Mouse (Mus musculus) midbrain, embryonic 10.5 days (tissue): ENCODE data around the gene Prr3. TPM values are rescaled to one million over a fixed set of nuclear protein-coding genes. Genes with fewer than 3 reads are reported as not detected.
A peak's percentile ranks its signal among the peaks of the same experiment; 100 is the strongest.

Experiments
- DNase-seq: peaks from one replicate; pipeline ENCODE4 v3.0.0-alpha.2; 2017; ENCODE audit warnings: low spot score
- H3K27ac ChIP-seq: fragments of 300-500 bp; sonication (generic); replicated peaks from 2 replicates; pipeline ENCODE4 v1.5.1; 2016; ENCODE audit warnings: mild to moderate bottlenecking
- H3K27me3 ChIP-seq: fragments of 300-500 bp; sonication (generic); 2 replicates; pipeline ENCODE4 v1.6.1; 2016; ENCODE audit warnings: low read depth, mild to moderate bottlenecking; ENCODE audit not compliant: poor library complexity, severe bottlenecking
- H3K36me3 ChIP-seq: fragments of 300-500 bp; sonication (generic); 2 replicates; pipeline ENCODE4 v1.6.1; 2016; ENCODE audit warnings: mild to moderate bottlenecking, moderate library complexity
- H3K4me1 ChIP-seq: fragments of 300-500 bp; sonication (generic); 2 replicates; pipeline ENCODE4 v1.6.1; 2016
- H3K4me3 ChIP-seq: fragments of 300-500 bp; sonication (generic); 2 replicates; pipeline ENCODE4 v1.5.1; 2016; ENCODE audit warnings: mild to moderate bottlenecking, moderate library complexity
- H3K9me3 ChIP-seq: fragments of 300-500 bp; sonication (generic); replicated peaks from 2 replicates; pipeline ENCODE4 v1.6.1; 2016; ENCODE audit warnings: mild to moderate bottlenecking
- WGBS: fragments of 180-500 bp; shearing (Covaris S2); methylation state at CpG from one replicate; pipeline ENCODE4 v1.1.7; 2016; 5-methylcytosine and 5-hydroxymethylcytosine counted together
- polyA plus RNA-seq: library from polyadenylated mRNA; unstranded; fragments of >200 nt; fragmentation: Nextera tagmentation; extraction: Ambion mirVana; gene quantifications from 2 replicates; pipeline ENCODE4 v1.2.1, GENCODE M21; 2016

The Prr3 gene
- 45.3 and 50.1 TPM in 2 replicates for polyA plus RNA-seq

DNA sequence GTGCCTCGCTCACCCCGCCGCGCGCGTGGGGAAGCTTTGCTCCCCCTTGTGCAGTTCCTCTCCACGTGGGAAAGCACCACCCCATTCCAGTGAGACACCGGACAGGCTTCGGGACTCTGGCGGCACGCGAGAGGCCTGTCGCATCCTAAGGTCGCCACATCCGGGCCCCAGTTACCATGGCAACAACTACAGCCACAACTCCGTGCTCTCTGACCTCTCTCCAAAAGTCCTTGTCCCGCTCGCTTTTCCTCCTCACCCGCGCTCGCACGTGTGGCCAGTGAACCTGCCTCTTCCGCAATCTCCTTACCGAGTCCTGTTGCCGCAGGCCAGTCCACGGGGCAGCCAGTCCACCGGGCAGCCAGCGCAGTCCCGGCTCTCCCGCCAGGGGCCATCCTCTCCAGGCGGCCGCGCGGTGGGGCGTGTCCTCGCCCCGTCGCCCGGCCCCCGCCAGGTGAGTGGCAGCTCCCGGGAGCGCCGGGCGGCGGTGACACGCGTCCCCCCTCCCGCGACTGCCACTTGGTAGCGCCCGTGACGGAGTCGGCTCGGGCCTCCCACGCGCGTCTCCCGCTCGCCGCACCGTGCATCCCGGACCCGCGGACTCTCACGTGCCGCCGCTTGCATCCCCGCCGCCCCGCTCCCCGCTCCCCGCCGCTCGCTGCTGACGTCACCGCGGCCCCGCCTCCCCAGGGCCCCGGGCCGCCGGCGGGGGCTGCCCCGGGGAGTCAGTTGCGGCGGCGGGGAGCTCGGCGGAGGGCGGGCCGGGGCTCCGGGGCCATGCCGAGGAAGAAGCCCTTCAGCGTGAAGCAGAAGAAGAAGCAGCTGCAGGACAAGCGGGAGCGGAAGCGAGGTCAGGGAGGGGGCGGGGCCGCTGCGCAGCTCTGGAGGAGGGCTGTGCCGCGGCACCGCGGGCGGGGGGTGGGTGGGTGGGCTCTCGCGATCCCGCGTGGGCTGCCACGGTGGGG lies at the start of gene Prr3, which contains the start of gene Gnl1:
Gene Prr3 (minus strand): TSS at position 836 of the 962 bp plus-strand sequence.
Gene Gnl1 (plus strand): TSS at position 451 of the 962 bp plus-strand sequence.
- Histone ChIP-seq H3K36me3 (peaks cover 57% of the 10 kb centered on the region), H3K4me3 (peak within 1 kb of the TSS; percentile 95), H3K27me3 (no peaks in the 10 kb centered on the region), H3K4me1 (peaks cover 24% of the 10 kb centered on the region), H3K27ac (peak within 1 kb of the TSS; percentile 93), H3K9me3 (no peaks in the 10 kb centered on the region)
- WGBS = under 1% methylated on average over 109 of the region's 109 CpGs
- peak; percentile 96 for DNase-seq

DNA sequence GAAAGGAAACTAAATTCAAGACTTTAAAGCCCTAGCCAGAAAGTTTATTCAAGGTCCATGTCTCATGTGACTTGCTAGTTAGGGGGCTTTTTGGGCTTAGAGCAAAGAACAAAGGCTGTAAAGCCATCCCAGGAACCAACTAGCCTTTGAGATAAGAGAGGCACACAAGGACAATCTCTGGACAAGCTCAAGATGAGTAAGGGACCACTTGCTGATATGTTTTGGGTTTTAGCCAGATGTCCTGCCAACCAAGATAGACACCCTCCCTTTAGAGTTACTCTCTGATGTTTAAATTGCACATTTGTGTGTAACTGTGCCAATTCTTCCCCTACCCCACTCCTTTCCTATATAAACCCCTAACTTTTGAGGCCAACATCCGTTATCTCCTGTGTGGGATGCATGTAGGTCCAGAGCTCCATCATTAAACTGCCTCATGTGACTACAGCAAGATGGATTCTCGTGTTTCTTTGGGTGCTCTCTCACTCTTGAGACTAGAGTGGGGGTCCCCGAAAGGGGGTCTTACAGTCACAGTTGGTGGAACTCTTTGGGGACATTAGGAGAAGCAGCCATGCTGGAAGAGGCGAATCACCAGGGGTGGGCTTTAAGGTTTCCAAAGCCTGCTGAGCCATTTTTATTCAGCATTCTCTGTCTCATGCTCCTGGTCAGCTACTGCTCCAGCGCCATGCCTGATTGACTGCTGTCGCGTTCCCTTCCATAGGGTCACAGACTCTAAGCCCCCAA lies 49.0 kb upstream of the Prr3 start:
- H3K27ac ChIP-seq = no peak overlapping the region
- H3K27me3 ChIP-seq = peaks cover 7% of the 10 kb centered on the region
- peaks cover 18% of the 10 kb centered on the region for H3K4me1 ChIP-seq
- H3K4me3 ChIP-seq = no peak overlapping the region
- no peaks in the 10 kb centered on the region for H3K36me3 ChIP-seq
- no peaks in the 10 kb centered on the region for H3K9me3 ChIP-seq
- WGBS = 79% methylated on average over 7 of the region's 7 CpGs
- no peak for DNase-seq

DNA sequence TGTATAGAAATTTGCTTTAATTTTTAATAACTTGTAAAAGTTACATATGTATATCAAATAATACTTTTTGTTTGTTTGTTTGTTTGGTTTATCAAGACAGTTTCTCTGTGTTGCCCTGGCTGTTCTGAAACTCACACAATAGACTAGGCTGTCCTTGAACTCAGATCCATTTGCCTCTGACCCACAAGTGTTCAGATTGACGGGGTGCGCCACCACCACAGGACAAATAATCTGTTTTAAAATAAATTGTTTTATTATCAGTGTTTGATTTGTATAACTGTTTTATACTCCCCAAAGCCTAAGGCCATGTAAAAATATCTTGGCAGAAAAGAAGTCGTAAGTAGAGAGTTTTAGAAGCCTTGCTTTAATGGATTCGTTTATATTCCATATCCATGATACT lies 47.6 kb upstream of the Prr3 start:
- no peak for DNase-seq
- Histone ChIP-seq H3K4me3 (no peak overlapping the region), H3K4me1 (peaks cover 18% of the 10 kb centered on the region), H3K27ac (no peak overlapping the region), H3K9me3 (no peaks in the 10 kb centered on the region), H3K36me3 (no peaks in the 10 kb centered on the region), H3K27me3 (peaks cover 7% of the 10 kb centered on the region)
- WGBS = 93% methylated on average over 4 of the region's 4 CpGs

DNA sequence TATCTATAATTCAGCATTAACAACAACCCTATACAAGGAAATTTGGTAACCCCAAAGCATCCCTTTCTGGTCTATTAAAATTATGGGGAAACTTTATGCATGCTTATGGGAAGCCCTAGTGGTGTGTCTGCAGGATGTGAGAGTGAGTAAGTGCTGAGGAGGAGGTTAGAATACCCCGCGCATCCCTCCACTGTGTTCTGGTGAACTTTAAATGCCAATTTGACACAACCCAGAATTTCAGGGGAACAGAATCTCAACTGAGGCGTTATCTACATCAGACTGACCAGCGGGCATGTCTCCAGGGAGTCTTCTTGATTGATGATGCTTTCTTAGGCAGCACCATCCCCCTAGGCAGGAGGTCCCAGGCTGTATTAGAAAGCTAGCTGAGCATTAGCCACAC lies 45.9 kb upstream of the Prr3 start:
- Histone ChIP-seq H3K9me3 (no peaks in the 10 kb centered on the region), H3K27ac (no peak overlapping the region), H3K4me3 (no peak overlapping the region), H3K4me1 (peaks cover 10% of the 10 kb centered on the region; the same call in 1 of the 2 replicates), H3K27me3 (no peaks in the 10 kb centered on the region), H3K36me3 (no peaks in the 10 kb centered on the region)
- no peak for DNase-seq
- WGBS = 95% methylated on average over 4 of the region's 4 CpGs

DNA sequence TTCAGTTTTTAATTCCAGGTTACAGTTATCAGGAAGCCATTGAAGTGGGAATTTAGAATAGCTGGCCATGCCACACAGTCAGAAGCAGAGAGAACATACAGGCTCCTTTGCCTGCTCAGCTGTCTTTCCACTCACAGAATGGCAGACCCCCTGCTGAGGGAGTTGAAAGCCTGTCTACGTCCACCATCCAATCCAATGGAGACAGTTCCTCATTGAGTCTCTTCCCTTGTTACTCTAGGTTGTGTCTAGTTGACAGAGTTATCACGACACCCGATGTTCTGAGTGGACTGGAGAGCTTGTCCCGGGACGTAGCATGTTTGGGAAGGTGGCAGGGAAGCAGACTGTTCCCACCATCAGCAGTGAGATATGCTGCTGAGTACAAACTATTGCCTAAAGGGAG lies 45.2 kb upstream of the Prr3 start:
- no peaks in the 10 kb centered on the region for H3K36me3 ChIP-seq
- no peak for DNase-seq
- no peak overlapping the region for H3K4me3 ChIP-seq
- H3K27ac ChIP-seq = no peak overlapping the region
- H3K9me3 ChIP-seq = no peaks in the 10 kb centered on the region
- H3K4me1 ChIP-seq = peaks cover 17% of the 10 kb centered on the region
- no peaks in the 10 kb centered on the region for H3K27me3 ChIP-seq
- 71% methylated on average over 5 of the region's 5 CpGs for WGBS

DNA sequence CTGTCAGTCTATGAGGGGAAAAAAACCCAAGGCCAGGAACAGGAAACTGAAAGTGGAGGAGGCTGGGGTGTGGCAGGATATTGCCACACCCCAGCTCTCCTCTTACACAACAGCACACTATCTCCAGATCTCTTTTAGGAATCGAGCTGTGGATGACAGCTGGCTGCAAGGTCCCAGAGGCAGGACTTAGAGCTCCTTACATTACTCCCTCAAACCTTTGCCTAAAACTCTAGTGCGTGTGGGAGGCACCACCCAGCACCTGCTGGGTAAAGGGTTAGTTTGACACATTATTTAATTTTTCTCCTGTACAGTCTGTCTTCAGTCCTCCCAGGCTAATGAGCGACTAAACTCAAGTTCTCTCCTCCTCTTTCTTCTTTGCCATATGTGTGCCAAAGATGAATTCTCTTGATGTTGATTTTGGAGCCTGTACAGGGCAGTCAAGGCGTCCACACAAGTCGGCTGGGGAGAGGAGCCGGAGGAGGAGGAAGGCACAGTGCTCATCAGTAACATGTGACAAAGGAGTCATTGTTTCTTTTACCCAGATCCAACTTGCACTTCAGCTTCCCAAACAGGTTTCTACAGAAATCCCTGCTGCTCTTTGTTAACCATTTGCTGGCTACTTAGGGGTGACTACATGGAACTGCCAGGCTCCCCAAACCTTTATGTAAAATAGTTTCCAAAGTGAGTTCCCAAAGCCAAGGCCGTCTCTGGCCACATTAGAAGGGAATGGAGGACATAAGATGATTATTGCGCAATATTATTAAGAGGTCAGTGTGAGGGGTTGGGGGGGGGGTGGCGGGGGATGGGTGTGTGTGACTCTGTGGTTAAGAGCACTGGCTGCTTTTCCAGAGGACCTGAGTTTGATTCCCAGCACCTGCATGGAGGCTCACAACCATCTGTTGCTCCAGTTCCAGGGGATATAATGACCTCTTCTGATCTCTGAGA lies 43.9 kb upstream of the Prr3 start:
- Histone ChIP-seq H3K9me3 (no peaks in the 10 kb centered on the region), H3K27me3 (no peaks in the 10 kb centered on the region)
- WGBS = 79% methylated on average over 9 of the region's 9 CpGs

DNA sequence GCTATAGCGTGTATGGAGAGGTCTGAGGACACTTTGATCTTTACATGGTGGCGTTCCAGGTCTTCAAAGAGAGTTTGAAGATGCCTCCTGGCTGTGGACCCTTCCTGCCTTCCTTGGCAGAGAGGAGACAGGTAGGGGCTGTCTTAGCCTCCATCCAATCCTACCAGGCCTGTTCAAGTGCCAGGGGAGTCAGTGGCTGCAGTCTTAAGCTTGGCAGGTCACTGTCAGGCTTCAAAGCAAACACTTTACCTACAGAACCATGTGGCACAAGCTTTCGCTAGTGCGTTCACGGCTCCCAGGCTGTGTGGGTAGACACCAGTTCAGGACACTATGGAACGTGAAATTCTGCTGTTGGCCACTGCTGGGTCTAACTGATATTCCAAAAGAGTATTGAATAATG lies 42.9 kb upstream of the Prr3 start:
- WGBS = 92% methylated on average over 6 of the region's 6 CpGs
- Histone ChIP-seq H3K36me3 (no peaks in the 10 kb centered on the region), H3K4me1 (peaks cover 14% of the 10 kb centered on the region), H3K4me3 (no peak overlapping the region), H3K27me3 (no peaks in the 10 kb centered on the region), H3K9me3 (no peaks in the 10 kb centered on the region), H3K27ac (no peak overlapping the region)
- DNase-seq = no peak

More for the DNA sequence above, 43.9 kb upstream of the Prr3 start:
- H3K36me3 ChIP-seq = no peaks in the 10 kb centered on the region
- no peak for DNase-seq
- peaks cover 14% of the 10 kb centered on the region for H3K4me1 ChIP-seq
- H3K4me3 ChIP-seq = no peak overlapping the region
- no peak overlapping the region for H3K27ac ChIP-seq

DNA sequence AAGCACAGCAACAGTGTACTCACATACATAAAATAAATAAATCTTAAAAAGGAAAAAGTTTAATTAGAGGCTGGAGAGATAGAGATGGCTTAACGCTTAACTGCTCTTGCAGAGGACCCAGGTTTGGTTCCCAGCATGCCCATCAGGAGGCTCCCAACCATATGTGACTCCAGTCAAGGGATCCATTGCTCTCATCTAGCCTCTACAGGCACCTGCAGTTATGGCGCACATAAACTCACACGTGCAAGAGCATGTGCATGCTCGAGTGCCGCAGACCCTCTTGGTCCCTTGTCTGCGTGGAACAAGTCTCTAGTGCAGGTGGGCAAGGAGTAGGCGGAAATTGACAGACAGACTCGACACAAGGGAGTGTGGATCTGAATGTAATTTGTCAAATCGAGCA lies 42.1 kb upstream of the Prr3 start:
- no peak for DNase-seq
- Histone ChIP-seq H3K4me3 (no peak overlapping the region), H3K27me3 (no peaks in the 10 kb centered on the region), H3K36me3 (no peaks in the 10 kb centered on the region), H3K9me3 (no peaks in the 10 kb centered on the region), H3K4me1 (peaks cover 14% of the 10 kb centered on the region), H3K27ac (no peak overlapping the region)
- WGBS = 94% methylated on average over 9 of the region's 9 CpGs

DNA sequence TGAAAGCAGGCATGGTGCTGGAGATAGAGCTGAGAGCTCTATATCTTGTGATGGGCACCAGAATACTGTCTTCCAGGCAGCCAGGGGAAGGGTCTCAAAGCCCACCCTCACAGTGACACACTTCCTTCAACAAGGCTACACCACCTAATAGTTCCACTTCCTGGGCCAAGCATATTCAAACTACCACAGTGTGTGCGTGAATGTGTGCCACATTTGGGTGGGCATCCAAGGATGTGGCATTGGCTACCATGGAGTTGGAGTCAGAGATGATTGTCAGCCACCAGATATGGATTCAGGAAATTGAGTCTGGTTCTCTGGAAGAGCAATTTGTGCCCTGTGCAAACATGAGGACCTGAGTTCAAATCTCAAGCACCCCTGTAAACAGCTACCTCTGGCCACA lies 41.3 kb upstream of the Prr3 start:
- 81% methylated on average over 1 of the region's 1 CpGs for WGBS
- no peak overlapping the region for H3K27ac ChIP-seq
- no peaks in the 10 kb centered on the region for H3K9me3 ChIP-seq
- H3K27me3 ChIP-seq = no peaks in the 10 kb centered on the region
- H3K36me3 ChIP-seq = no peaks in the 10 kb centered on the region
- H3K4me3 ChIP-seq = no peak overlapping the region
- DNase-seq = no peak
- H3K4me1 ChIP-seq = peaks cover 14% of the 10 kb centered on the region

DNA sequence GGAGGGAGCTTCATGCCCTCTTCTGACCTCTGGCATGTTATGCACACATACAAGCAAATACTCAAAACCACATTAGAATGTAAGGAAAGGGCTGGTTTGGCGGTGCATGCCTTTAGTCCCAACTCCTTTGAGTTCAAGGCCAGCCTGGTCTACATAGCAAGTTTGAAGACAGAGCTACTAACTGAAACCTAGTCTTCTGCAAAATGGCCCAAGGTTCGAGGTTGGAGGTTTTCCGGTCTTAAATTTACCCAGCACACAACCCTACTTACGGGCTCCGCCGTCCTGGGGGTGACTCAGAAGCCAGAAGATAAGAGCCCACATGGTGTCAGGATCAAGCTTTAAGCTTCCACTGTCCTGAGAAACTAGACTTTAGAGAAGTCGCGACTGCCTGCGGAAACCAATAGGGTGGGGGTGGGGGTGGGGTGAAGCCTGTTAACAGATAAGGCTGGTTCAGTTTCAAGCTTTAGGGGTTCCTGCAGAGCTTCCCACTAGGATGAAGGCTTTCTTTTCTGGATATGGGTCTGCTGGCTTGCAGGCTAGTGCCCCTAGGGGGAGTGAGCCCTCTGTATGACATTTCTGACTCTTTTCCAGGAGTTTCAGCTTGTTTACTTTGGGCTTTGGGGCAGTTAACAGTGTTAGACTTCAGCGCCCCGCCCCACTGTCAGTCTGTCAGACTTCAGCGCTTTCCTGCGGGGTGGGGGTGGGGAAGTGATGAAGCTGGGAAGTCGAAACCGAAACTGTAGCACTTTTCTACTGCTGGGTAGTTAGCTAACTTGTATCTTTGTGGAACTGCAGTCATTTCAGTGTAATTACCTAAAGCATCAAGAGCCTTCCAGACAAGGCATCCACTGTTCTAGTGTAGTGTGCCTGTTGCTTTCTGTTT lies 40.4 kb upstream of the Prr3 start, which contains the start of gene H2-T24:
Gene H2-T24 (minus strand): TSS at position 370 of the 883 bp plus-strand sequence.
- DNase-seq = peak; percentile 35
- H3K27ac ChIP-seq = peak within 1 kb of the TSS; percentile 42; the same call in 1 of the 2 replicates
- H3K27me3 ChIP-seq = no peaks in the 10 kb centered on the region
- peak within 1 kb of the TSS; percentile 17; the same call in 1 of the 2 replicates for H3K4me3 ChIP-seq
- peaks cover 5% of the 10 kb centered on the region for H3K36me3 ChIP-seq
- peaks cover 14% of the 10 kb centered on the region for H3K4me1 ChIP-seq
- H3K9me3 ChIP-seq = no peaks in the 10 kb centered on the region
- 43% methylated on average over 15 of the region's 15 CpGs for WGBS

DNA sequence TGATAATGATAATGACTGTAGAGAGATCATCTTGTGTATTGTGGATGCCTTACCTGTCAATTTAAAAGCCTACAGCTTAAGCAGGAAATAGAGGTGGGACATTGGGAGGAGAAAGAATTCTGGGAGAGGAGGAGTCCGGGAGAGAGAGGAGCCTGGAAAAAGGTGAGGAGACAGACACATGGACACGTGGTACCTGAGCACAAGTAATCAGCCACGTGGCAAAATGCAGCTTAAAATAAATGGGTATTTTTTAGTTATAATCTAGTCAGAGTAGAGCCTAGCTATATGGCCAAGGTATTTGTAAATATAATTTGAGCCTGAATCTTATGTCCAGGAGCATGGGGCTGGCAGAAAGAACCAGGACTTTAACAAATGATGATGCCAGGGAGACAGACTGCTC lies 39.5 kb upstream of the Prr3 start:
- Histone ChIP-seq H3K36me3 (peaks cover 14% of the 10 kb centered on the region), H3K4me1 (peaks cover 12% of the 10 kb centered on the region), H3K9me3 (no peaks in the 10 kb centered on the region; the same call in 1 of the 2 replicates), H3K4me3 (no peak overlapping the region), H3K27ac (no peak overlapping the region), H3K27me3 (no peaks in the 10 kb centered on the region)
- 76% methylated on average over 3 of the region's 3 CpGs for WGBS
- no peak for DNase-seq
